Mouse (Mus musculus) heart, postnatal 25 days (tissue): ENCODE results near the gene Pgpep1l. TPM values are rescaled to one million over a fixed set of nuclear protein-coding genes. Genes with fewer than 3 reads are reported as not detected.

ENCODE experiments used
- total RNA-seq, 2 experiments: library from RNA; stranded (reverse); gene quantifications; 2 replicates each; pipeline ENCODE4 v1.2.3; 2021

Gene Pgpep1l
- total RNA-seq, 2 experiments from 2014 or later = not detected

Other genes starting within 250 kb of the Pgpep1l start
- gene Fam169b, start 9.6 kb upstream of the Pgpep1l start, total RNA-seq = under 1 TPM; 0.11 to 0.16 TPM